Mouse (Mus musculus) heart, postnatal 0 days (tissue): ENCODE data around the gene Exoc6.

Experiments
- CTCF ChIP-seq: IDR thresholded peaks from 2 replicates; pipeline ENCODE4 v1.5.1; 2016; ENCODE audit warnings: antibody characterized with exemption, control low read depth, low read depth
- EP300 ChIP-seq: IDR thresholded peaks from 2 replicates; pipeline ENCODE4 v1.6.1; 2016; ENCODE audit warnings: antibody characterized with exemption, low read depth

DNA sequence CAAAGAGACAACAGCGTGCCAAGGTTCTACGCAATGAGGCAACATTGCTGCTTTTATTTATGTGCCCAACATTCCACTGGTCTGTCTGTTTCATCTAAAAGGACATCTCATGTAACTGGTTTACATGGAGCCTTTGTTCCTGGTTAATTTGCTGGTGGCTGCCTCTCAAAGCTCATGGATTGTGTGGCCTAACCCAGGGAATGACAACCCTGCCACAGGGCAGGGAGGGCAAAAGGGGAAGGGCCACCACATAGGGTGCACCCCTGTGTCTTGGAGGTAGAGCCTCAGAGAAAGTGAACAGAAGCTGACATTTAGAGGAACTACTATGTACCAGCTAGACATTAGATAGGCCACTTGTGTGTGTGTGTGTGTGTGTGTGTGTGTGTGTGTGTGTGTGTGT is 177.1 kb downstream of the Exoc6 start:
- no peak for TF ChIP-seq CTCF
- TF ChIP-seq EP300, result no peak
